Mouse (Mus musculus) thymus, adult 2 months (tissue): ENCODE results near the gene 1700012A03Rik.

Experiments
- CTCF ChIP-seq: fragments of 200-500 bp; IDR thresholded peaks from 2 replicates; pipeline ENCODE4 v1.5.1; 2012; ENCODE audit warnings: mild to moderate bottlenecking, control low read depth, low read length, moderate library complexity, borderline replicate concordance; ENCODE audit not compliant: control insufficient read depth, poor library complexity, insufficient read depth; ENCODE audit errors: extremely low read depth
- POLR2A ChIP-seq: fragments of 200-500 bp; IDR thresholded peaks from 2 replicates; pipeline ENCODE4 v1.6.1; 2012; ENCODE audit warnings: mild to moderate bottlenecking, low read length, control low read depth, moderate library complexity; ENCODE audit not compliant: control insufficient read depth, poor library complexity, insufficient read depth; ENCODE audit errors: extremely low read depth

GRCm38 (mm10) chr6:32049256-32049950 lies 643 bp upstream of the 1700012A03Rik start:
- TF ChIP-seq CTCF (no peak), POLR2A (no peak)
